Mouse (Mus musculus) large intestine, adult 2 months (tissue): ENCODE results near the gene Fbl. TPM values are rescaled to one million over a fixed set of nuclear protein-coding genes. Genes with fewer than 3 reads are reported as not detected.

ENCODE experiments used
- polyA plus RNA-seq: library from polyadenylated mRNA; depleted of rRNA; stranded (reverse); fragments of >200 nt; gene quantifications from 2 replicates; pipeline ENCODE4 v1.2.3, GENCODE M21; 2012; rRNA removed

The Fbl gene
- polyA plus RNA-seq, 1 experiment: 60.1 TPM

Other genes starting within 250 kb of the Fbl start
- 1.1 and 1.7 TPM in 2 replicates for gene Zfp974, start 240.2 kb upstream of the Fbl start, polyA plus RNA-seq
- 1.2 and 1.5 TPM in 2 replicates for gene Zfp780b, start 190.5 kb upstream of the Fbl start, polyA plus RNA-seq
- 0.33 and 0.36 TPM in 2 replicates for gene Zfp850, start 155.6 kb upstream of the Fbl start, polyA plus RNA-seq
- 124 and 133 TPM in 2 replicates for gene Psmc4, start 119.6 kb upstream of the Fbl start, polyA plus RNA-seq
- 2,978 and 3,484 TPM in 2 replicates for gene Fcgbp, start 98.5 kb upstream of the Fbl start, polyA plus RNA-seq
- 0.25 and 0.48 TPM in 2 replicates for gene 9530053A07Rik, start 40.2 kb upstream of the Fbl start, polyA plus RNA-seq
- 11.3 and 16.1 TPM in 2 replicates for gene Dyrk1b, start 9.8 kb downstream of the Fbl start, polyA plus RNA-seq
- 0.89 and 1.2 TPM in 2 replicates for gene Eid2, start 98.2 kb downstream of the Fbl start, polyA plus RNA-seq
- gene Eid2b, start 108.0 kb downstream of the Fbl start, polyA plus RNA-seq: 1.9 and 2.9 TPM in 2 replicates
- gene Selenov, start 121.5 kb downstream of the Fbl start, polyA plus RNA-seq: not detected in 2 replicates
- gene Dll3, start 132.5 kb downstream of the Fbl start, polyA plus RNA-seq: 0.41 and 0.55 TPM in 2 replicates
- gene Timm50, start 142.4 kb downstream of the Fbl start, polyA plus RNA-seq: 96.5 and 103 TPM in 2 replicates
- gene Supt5, start 169.0 kb downstream of the Fbl start, polyA plus RNA-seq: 67.7 and 84.2 TPM in 2 replicates
- 1,007 and 1,073 TPM in 2 replicates for gene Rps16, start 180.9 kb downstream of the Fbl start, polyA plus RNA-seq
- gene Plekhg2, start 202.9 kb downstream of the Fbl start, polyA plus RNA-seq: 20.4 and 27.5 TPM in 2 replicates
- 83.2 and 119 TPM in 2 replicates for gene Zfp36, start 210.5 kb downstream of the Fbl start, polyA plus RNA-seq
- 50.4 and 52.9 TPM in 2 replicates for gene Med29, start 223.0 kb downstream of the Fbl start, polyA plus RNA-seq
- 41.4 and 54.7 TPM in 2 replicates for gene Paf1, start 223.2 kb downstream of the Fbl start, polyA plus RNA-seq